Mouse (Mus musculus) kidney, embryonic 14.5 days (tissue): ENCODE results near the gene Tbc1d10b. TPM values are rescaled to one million over a fixed set of nuclear protein-coding genes. Genes with fewer than 3 reads are reported as not detected.

Experiments
- ATAC-seq: fragments of 200-750 bp; cut with Nextera tagmentation; 2 replicates; pipeline ENCODE4 v1.8.0; 2017; ENCODE audit warnings: moderate number of reproducible peaks, mild to moderate bottlenecking, moderate TSS enrichment, moderate library complexity; ENCODE audit not compliant: low FRiP score, low TSS enrichment
- H3K27ac ChIP-seq: fragments of 300-500 bp; sonication (generic); 2 replicates; pipeline ENCODE4 v1.5.1; 2014; ENCODE audit warnings: low read depth, mild to moderate bottlenecking, low read length, moderate library complexity, mixed read lengths
- H3K27me3 ChIP-seq: fragments of 300-500 bp; sonication (generic); 2 replicates; pipeline ENCODE4 v1.6.1; 2014; ENCODE audit warnings: mild to moderate bottlenecking, low read length; ENCODE audit not compliant: control insufficient read depth, insufficient read depth
- H3K36me3 ChIP-seq: fragments of 300-500 bp; sonication (generic); 2 replicates; pipeline ENCODE4 v1.6.1; 2014; ENCODE audit warnings: low read length, mixed read lengths; ENCODE audit not compliant: control insufficient read depth, insufficient read depth
- H3K4me1 ChIP-seq: fragments of 300-500 bp; sonication (generic); 2 replicates; pipeline ENCODE4 v1.6.1; 2014; ENCODE audit warnings: low read length, mixed read lengths; ENCODE audit not compliant: control insufficient read depth, insufficient read depth
- H3K4me2 ChIP-seq: fragments of 300-500 bp; sonication (generic); replicated peaks from 2 replicates; pipeline ENCODE4 v1.6.1; 2014; ENCODE audit warnings: low read depth, mild to moderate bottlenecking, low read length
- H3K4me3 ChIP-seq: fragments of 300-500 bp; sonication (generic); 2 replicates; pipeline ENCODE4 v1.5.1; 2014; ENCODE audit warnings: mild to moderate bottlenecking, low read length
- H3K9ac ChIP-seq: fragments of 300-500 bp; sonication (generic); 2 replicates; pipeline ENCODE4 v1.6.1; 2014; ENCODE audit warnings: low read depth, mild to moderate bottlenecking, low read length, moderate library complexity
- H3K9me3 ChIP-seq: fragments of 300-500 bp; sonication (generic); 2 replicates; pipeline ENCODE4 v1.6.1; 2016; ENCODE audit warnings: low read length; ENCODE audit not compliant: control insufficient read depth
- WGBS: fragments of 180-500 bp; shearing (Covaris S2); extraction: QIAGEN DNeasy Blood & Tissue Kit; methylation state at CpG from one replicate; pipeline ENCODE4 v1.1.7; 2014; 5-methylcytosine and 5-hydroxymethylcytosine counted together
- polyA plus RNA-seq: library from polyadenylated mRNA; unstranded; fragments of >200 nt; fragmentation: Nextera tagmentation; extraction: Ambion mirVana; gene quantifications from 2 replicates; pipeline ENCODE4 v1.2.1, GENCODE M21; 2014

The Tbc1d10b gene
- polyA plus RNA-seq, 1 experiment from 2014 or later, result 19.7 TPM

- H3K9ac ChIP-seq, result peak within 1 kb of the TSS; percentile 69
- H3K27me3 ChIP-seq, result no peaks in the 10 kb centered on the region
- H3K27ac ChIP-seq, result peak within 1 kb of the TSS; percentile 89
- H3K36me3 ChIP-seq, result peaks cover 64% of the 10 kb centered on the region
- WGBS, result under 1% methylated on average over 51 of the region's 51 CpGs
- H3K4me3 ChIP-seq, result peak within 1 kb of the TSS; percentile 62
- peak within 1 kb of the TSS; percentile 64 for H3K4me2 ChIP-seq
- peaks cover 9% of the 10 kb centered on the region for H3K4me1 ChIP-seq
- H3K9me3 ChIP-seq, result no peaks in the 10 kb centered on the region
- peak; percentile 96 for ATAC-seq
These were observed 12.5 kb downstream of the Tbc1d10b start, which contains the start of gene Cd2bp2 for GRCm38 (mm10) chr7:127195544-127196295. Gene Cd2bp2, minus strand, starts transcription at chr7:127196050.

DNA sequence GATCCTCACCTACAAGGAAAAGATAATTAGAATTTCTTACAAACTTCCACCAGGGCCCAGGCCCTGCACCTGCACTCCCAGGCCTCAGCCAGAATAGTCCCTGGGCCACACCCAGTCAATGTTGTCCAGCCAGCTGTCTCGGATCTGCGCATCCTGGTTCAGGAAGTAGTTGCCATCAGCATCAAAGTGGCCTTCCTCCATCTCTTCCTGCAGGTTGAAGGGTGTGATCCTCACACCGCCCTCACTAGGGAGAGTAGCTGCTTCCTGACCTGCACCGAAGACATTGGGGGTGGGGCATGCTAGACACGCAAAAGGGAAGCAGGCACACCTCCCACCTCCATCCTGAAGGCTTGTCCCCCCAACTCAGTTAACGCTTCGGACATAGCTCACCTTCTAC is 13.6 kb downstream of the Tbc1d10b start:
- Histone ChIP-seq H3K9me3 (no peaks in the 10 kb centered on the region), H3K4me1 (peaks cover 9% of the 10 kb centered on the region), H3K36me3 (peaks cover 54% of the 10 kb centered on the region), H3K27ac (no peak overlapping the region), H3K27me3 (no peaks in the 10 kb centered on the region), H3K4me2 (peak overlapping the region; percentile 64), H3K4me3 (peak overlapping the region; percentile 62), H3K9ac (peak overlapping the region; percentile 69)
- 75% methylated on average over 7 of the region's 7 CpGs for WGBS
- no peak for ATAC-seq

DNA sequence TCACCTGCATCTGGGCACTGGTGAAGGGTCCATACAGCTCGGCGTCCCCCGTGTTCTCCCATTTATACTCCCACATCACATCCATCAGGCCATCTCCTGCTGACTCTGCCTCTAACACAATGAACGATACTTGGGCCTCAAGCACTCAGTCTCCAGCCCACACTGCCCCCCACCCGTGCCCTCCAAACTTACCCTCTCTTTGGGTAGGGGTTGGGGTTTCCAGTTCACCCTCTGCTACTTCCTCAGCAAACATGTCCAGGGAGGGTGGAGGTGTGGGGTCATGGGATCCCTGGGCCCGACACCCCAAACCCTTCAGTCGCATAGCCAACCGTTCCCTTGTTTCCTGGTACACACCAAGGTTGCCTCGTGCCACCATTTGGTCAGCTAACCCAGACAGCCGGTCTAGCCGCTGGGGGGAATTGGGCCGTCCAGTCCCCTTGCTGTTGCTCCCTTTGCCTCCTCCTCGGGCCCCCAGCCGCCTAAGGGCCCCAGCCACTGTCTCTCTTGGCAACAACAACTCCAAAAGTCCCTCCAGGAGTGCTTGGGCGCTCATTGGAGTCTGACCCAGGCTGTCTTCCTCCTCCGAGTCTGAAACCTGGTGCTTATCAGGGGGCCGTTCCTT is 14.1 kb downstream of the Tbc1d10b start:
- H3K4me2 ChIP-seq, result peak overlapping the region; percentile 64
- peak overlapping the region; percentile 69 for H3K9ac ChIP-seq
- ATAC-seq, result no peak
- peaks cover 48% of the 10 kb centered on the region for H3K36me3 ChIP-seq
- H3K9me3 ChIP-seq, result no peaks in the 10 kb centered on the region
- H3K27ac ChIP-seq, result no peak overlapping the region
- no peaks in the 10 kb centered on the region for H3K27me3 ChIP-seq
- peaks cover 9% of the 10 kb centered on the region for H3K4me1 ChIP-seq
- H3K4me3 ChIP-seq, result peak overlapping the region; percentile 62; the same call in 1 of the 2 replicates
- WGBS, result 79% methylated on average over 17 of the region's 17 CpGs

- WGBS, result 91% methylated on average over 5 of the region's 5 CpGs
- no peaks in the 10 kb centered on the region for H3K9me3 ChIP-seq
- H3K4me2 ChIP-seq, result no peak overlapping the region
- H3K4me3 ChIP-seq, result no peak overlapping the region
- H3K9ac ChIP-seq, result no peak overlapping the region
- H3K36me3 ChIP-seq, result peaks cover 37% of the 10 kb centered on the region
- H3K27ac ChIP-seq, result no peak overlapping the region
- ATAC-seq, result no peak
- no peaks in the 10 kb centered on the region for H3K27me3 ChIP-seq
- peaks cover 9% of the 10 kb centered on the region for H3K4me1 ChIP-seq
These were observed 15.3 kb downstream of the Tbc1d10b start for GRCm38 (mm10) chr7:127192989-127193388.

DNA sequence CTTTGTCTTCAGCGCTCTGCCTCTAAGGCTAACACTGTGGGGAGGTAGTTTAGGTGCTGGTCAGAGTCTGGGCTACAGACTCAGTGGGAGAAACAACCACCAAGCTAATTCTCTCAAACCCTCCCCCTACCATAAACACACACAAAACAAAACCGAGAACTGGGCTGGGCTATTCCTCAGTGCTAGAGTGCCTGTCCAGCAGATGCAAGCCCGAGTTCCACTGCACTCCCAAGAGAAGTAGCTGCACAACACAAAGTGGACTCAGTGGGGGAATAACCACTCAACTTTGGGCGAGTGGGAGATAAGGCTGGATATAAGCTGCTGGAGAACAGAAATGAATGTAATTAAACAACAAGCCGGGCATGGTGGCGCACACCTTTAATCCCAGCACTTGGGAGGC is 17.6 kb downstream of the Tbc1d10b start:
- Histone ChIP-seq H3K9me3 (no peaks in the 10 kb centered on the region), H3K4me2 (no peak overlapping the region), H3K27ac (no peak overlapping the region), H3K9ac (no peak overlapping the region), H3K27me3 (no peaks in the 10 kb centered on the region), H3K4me1 (peaks cover 9% of the 10 kb centered on the region), H3K4me3 (no peak overlapping the region), H3K36me3 (peaks cover 33% of the 10 kb centered on the region)
- WGBS, result 74% methylated on average over 6 of the region's 6 CpGs
- no peak for ATAC-seq

DNA sequence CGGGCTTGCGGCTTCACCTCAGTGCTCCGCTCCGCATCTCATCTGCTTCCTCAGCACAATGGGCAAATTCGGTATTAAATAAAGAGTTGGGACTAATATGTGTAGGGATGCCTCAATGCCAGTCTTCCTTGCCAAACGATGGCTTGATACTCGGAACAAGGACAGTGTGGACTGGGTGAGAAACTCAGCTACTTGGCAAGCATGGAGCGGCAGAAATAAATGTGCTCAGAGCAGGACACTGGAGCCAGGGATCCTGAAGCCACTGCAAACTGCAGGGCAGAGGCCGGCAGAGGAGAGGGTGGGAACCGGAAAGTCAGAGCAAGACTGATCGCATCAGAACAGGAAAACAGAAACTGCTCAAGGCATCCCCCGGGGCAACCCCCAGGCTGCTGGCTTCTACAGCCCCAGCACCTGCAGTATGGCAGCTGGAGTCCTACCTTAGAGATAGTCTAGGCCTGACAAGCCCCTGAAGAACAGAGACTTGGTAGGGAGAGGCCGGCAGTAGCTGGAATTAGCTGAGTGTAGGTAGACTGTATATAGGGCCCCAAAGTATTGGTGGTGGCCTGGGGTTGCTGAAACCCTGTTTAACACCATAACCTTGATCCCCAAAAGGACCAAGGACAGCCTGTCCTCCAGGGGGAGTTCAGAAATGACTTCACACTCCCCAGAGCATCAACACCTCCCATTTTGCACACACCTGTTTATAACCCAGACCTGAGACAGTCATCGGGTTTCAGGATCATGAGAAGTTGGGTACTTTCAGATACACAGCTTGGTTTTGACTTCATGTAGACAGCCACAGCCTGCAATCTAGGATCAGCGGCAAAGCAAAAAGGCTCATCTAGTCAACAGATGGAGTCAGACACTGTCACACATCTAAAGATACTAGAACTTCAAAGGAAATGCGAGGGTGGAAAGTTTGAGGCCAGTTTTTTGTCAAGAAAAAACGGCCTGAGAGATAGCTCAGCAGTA is 19.7 kb downstream of the Tbc1d10b start:
- no peak for ATAC-seq
- Histone ChIP-seq H3K27me3 (no peaks in the 10 kb centered on the region), H3K9me3 (no peaks in the 10 kb centered on the region), H3K4me3 (no peak overlapping the region), H3K4me2 (no peak overlapping the region), H3K4me1 (no peaks in the 10 kb centered on the region), H3K27ac (no peak overlapping the region), H3K36me3 (peaks cover 23% of the 10 kb centered on the region), H3K9ac (no peak overlapping the region)
- 79% methylated on average over 17 of the region's 17 CpGs for WGBS

DNA sequence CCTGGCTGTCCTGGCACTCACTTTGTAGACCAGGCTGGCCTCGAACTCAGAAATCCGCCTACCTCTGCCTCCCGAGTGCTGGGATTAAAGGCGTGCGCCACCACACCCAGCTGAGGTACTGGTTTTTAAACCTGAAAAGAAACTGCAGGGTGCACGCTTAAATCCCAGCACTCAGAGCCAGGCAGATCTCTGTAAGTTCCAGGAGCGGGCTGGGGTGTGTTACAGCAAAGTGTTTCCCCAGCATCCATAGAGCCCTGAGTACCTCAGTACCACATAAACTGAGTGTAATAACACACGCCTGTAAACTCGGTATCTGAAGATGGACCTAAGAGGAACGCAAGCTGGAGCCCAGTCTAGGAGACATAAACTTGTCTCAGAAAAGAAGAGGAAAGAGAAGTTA is 20.9 kb downstream of the Tbc1d10b start:
- Histone ChIP-seq H3K9ac (no peak overlapping the region), H3K4me1 (no peaks in the 10 kb centered on the region), H3K27me3 (no peaks in the 10 kb centered on the region), H3K36me3 (peaks cover 11% of the 10 kb centered on the region; the same call in 1 of the 2 replicates), H3K27ac (no peak overlapping the region), H3K4me2 (no peak overlapping the region), H3K9me3 (no peaks in the 10 kb centered on the region), H3K4me3 (no peak overlapping the region)
- ATAC-seq, result no peak
- 78% methylated on average over 10 of the region's 10 CpGs for WGBS

GRCm38 (mm10) chr7:127185601-127186000 is 22.7 kb downstream of the Tbc1d10b start:
- Histone ChIP-seq H3K36me3 (no peaks in the 10 kb centered on the region), H3K4me3 (no peak overlapping the region), H3K9me3 (no peaks in the 10 kb centered on the region), H3K27me3 (no peaks in the 10 kb centered on the region), H3K4me1 (no peaks in the 10 kb centered on the region), H3K4me2 (no peak overlapping the region), H3K9ac (no peak overlapping the region), H3K27ac (no peak overlapping the region)
- 71% methylated on average over 3 of the region's 3 CpGs for WGBS
- ATAC-seq, result 0 out of 2 replicates have a peak, but pooled peaks have one; percentile 32
